Mouse (Mus musculus) lung, adult 2 months (tissue): ENCODE results near the gene Myh14. TPM values are rescaled to one million over a fixed set of nuclear protein-coding genes. Genes with fewer than 3 reads are reported as not detected.

Experiments used
- DNase-seq: peaks from one replicate; pipeline ENCODE4 v3.0.0; 2022
- H3K4me1 ChIP-seq: fragments of 200-500 bp; 2 replicates; pipeline ENCODE4 v1.6.1; 2011; ENCODE audit warnings: low read length; ENCODE audit not compliant: control insufficient read depth, insufficient read depth
- H3K4me3 ChIP-seq: fragments of 200-500 bp; replicated peaks from 2 replicates; pipeline ENCODE3; 2011; ENCODE audit warnings: low read depth, mild to moderate bottlenecking, control low read depth, low read length; ENCODE audit errors: extremely low read depth
- CTCF ChIP-seq: fragments of 200-500 bp; IDR thresholded peaks from 2 replicates; pipeline ENCODE4 v1.5.1; 2011; ENCODE audit warnings: mild to moderate bottlenecking, low read length, control low read depth; ENCODE audit not compliant: insufficient read depth
- POLR2A ChIP-seq: fragments of 200-500 bp; IDR thresholded peaks from 2 replicates; pipeline ENCODE4 v1.6.1; 2011; ENCODE audit warnings: low read depth, mild to moderate bottlenecking, control low read depth, low read length, borderline replicate concordance; ENCODE audit errors: extremely low read depth
- WGBS: fragments of 180-500 bp; shearing (Covaris S2); methylation state at CpG from one replicate; pipeline ENCODE4 v1.1.7; 2018; 5-methylcytosine and 5-hydroxymethylcytosine counted together
- polyA plus RNA-seq: library from polyadenylated mRNA; depleted of rRNA; stranded (reverse); fragments of >200 nt; gene quantifications from 2 replicates; pipeline ENCODE4 v1.2.3, GENCODE M21; 2012

The Myh14 gene
- polyA plus RNA-seq, 1 experiment = 223 TPM

DNA sequence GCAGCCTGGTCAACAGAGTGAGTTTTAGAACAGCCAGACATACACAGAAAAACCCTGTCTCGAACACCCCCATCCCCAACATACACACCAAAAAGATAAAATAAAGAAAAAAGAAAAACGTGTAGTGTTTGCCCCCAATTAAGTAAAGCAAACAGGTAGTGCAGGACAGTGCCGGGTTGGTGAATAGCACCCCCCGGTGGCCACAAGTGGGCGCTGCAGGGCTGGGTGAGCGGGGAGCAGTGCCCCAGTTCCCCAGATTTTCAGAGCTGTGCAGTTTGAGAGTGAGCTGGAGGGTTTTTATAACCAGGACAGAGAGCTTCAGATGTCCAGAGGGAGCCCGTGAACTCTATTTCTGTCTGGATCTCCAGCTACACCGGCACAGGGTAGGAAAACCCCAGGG, 28.8 kb downstream of the Myh14 start:
- WGBS = 31% methylated on average over 8 of the region's 8 CpGs
- Histone ChIP-seq H3K4me3 (no peak overlapping the region), H3K4me1 (no peaks in the 10 kb centered on the region)
- peak; percentile 48 for DNase-seq
- TF ChIP-seq CTCF (peak; percentile 32; the same call in 1 of the 2 replicates), POLR2A (no peak)

DNA sequence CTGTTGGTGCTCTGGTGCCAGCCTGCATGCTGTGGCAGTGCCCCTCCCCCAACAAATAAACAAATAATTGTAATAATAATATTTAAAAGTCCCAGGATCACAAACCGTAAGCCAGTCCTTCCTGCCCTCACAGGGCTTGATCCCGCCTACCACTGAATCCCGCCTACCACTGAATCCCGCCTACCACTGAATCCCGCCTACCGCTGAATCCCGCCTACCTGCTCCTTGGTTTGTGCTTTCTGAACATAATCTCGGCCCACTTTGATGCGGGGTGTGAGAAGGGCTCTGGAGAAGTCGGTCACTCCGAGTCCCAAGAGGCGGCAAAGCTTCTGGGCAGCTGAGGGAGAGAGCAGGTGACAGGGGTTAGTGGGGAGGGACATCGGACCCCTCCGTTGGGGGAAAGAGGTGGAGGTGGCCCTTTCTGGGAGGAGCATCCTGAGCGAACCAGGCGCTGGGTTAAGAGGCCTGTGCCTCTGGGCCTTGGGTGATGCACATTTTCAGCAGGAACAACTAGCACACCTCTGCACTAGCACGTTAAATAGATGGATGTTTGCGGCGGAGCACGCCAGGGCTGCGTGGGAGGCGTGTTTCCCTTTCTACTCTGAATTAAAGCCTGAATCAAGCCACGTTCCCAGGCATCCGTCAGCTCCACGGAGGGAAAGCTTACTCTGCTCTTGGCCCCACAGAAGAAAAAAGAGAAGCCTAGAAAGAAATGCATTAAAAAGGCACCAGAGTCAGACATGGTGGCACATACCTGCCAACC, 29.6 kb downstream of the Myh14 start:
- WGBS = 31% methylated on average over 25 of the region's 25 CpGs
- H3K4me1 ChIP-seq = no peaks in the 10 kb centered on the region
- DNase-seq = no peak
- TF ChIP-seq POLR2A (no peak), CTCF (no peak)
- H3K4me3 ChIP-seq = no peak overlapping the region

DNA sequence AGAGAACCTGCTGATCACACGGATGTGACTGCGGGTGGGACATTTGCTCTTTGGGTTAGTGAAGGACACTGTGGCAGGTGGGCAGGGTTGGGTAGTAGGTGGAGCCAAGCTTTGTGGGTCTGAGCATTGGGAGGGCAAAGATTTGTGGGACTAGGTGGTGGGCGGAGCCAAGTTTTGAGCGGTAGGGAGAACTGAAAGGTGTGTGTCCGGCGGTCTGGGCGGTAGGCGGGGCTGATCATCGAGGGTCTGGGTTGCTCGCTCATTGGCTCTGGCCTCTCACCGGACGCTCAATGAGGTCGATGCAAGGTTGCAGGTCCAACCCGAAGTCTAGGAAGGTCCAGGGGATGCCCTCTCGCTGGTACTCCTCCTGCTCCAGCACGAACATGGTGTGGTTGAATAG, 32.0 kb downstream of the Myh14 start:
- no peak for DNase-seq
- Histone ChIP-seq H3K4me1 (no peaks in the 10 kb centered on the region), H3K4me3 (no peak overlapping the region)
- TF ChIP-seq POLR2A (no peak), CTCF (no peak)
- 17% methylated on average over 16 of the region's 16 CpGs for WGBS

DNA sequence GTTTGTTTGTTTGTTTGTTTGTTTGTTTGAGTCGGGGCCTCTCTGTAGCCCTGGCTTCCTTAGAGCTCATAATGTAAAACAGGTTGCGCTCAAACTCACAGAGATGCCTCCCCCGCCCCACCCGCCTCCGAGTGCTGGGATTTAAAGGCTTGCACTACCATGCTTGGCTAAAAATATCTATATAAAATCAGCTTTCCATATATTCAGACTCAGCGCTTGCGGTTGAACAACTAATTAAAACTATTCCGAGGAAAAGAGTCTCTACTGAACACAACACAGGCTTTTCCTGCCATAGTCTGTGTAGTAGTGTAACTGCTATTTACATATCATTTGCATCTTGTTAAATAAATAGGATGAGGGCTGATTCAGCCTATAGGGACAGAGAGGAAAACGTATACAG, 34.0 kb downstream of the Myh14 start:
- Histone ChIP-seq H3K4me3 (no peak overlapping the region), H3K4me1 (no peaks in the 10 kb centered on the region)
- 77% methylated on average over 9 of the region's 9 CpGs for WGBS
- DNase-seq = no peak
- no peak for TF ChIP-seq POLR2A
- TF ChIP-seq CTCF = no peak

DNA sequence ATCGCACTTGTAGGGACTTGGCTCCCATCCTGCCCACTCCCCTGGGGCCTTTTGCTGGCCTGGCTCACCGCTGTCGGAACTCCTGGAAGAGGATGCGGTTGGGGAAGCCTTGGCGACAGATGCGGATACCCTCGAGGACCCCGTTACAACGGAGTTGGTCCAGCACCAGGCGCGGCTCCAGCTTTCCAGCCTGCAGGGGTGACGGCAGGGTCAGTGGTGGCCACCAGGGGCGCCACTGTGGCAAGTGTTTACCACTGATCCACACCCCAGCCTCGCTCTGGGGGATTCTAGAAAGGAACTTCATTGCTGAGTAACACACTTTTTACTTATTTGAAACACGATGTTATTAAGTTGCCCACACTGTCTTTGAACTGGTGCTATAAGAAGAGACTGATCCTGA, 37.2 kb downstream of the Myh14 start:
- 25% methylated on average over 15 of the region's 15 CpGs for WGBS
- no peak for TF ChIP-seq CTCF
- TF ChIP-seq POLR2A = no peak
- H3K4me1 ChIP-seq = no peaks in the 10 kb centered on the region
- DNase-seq = no peak
- no peak overlapping the region for H3K4me3 ChIP-seq

DNA sequence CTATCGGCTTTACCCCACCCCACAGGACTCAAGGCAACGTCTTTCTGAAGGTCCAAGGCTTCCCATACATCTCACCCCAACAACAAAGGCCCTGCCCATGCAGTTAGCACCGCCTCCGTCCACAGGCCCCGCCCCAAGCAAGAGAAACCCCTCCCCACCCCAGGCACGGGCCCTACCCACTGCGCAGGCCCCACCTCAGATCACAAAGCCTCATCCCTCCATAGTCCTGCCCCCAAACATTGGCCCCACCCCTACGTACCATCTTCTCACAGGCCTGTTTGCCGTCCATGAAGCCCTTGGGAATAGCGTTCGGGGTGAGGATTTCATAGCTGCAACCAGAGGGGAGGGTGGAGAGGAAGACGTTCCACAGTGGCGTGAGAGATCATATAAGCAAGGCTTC, 38.0 kb downstream of the Myh14 start:
- no peaks in the 10 kb centered on the region for H3K4me1 ChIP-seq
- no peak overlapping the region for H3K4me3 ChIP-seq
- no peak for TF ChIP-seq POLR2A
- no peak for TF ChIP-seq CTCF
- DNase-seq = no peak
- 38% methylated on average over 13 of the region's 13 CpGs for WGBS

DNA sequence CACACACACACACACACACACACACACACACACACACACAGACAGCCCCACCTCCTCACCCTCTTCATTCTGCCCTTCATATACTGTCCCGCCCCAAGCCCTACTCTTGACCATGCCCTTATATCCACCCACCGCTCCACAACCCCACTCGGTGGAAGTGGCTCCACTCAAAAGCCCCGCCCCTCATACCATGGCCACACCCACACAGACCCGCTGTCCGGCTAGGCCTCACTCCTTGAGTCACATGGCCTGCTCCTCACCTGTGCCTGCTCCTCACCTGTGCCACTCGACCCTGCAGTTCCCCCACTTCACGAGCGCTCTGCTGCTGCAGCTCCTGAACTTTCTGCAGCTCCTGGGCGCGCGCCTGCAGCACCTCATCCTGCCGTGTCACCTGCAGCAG, 40.2 kb downstream of the Myh14 start:
- WGBS = 56% methylated on average over 13 of the region's 13 CpGs
- Histone ChIP-seq H3K4me1 (no peaks in the 10 kb centered on the region), H3K4me3 (no peak overlapping the region)
- TF ChIP-seq POLR2A (no peak), CTCF (no peak)
- DNase-seq = peak; percentile 80

DNA sequence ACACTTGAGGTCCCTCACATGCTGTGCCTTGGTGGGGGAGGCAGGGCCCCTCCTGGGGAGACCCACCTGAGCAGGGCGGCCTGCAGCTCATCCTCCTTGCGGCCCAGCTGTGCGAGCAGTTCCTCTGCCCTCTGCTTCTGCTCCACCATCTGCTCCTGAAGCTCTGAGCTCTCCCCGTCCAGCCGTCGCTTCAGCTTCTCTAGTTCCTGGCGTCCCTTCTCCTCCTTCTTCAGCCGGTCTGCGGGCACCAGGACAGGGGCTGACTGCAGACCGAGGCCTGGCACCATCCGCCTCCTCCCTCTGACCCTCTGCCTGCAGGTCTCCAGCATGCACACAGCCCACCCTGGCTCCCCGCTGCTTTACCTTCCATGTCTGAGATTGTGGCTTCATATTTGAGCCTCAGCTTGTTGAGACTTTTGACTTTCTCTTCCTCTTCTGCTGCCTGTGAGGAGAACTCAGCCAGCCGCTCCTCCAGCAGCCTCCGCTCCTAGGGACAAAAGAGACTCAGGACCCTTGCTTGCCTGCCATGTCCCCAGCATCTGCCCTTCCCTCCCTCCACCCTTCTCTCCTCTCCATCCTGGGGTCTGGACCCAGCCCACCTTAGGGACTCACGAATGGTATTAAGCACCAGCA, 42.1 kb downstream of the Myh14 start:
- no peak for DNase-seq
- H3K4me3 ChIP-seq = no peak overlapping the region
- H3K4me1 ChIP-seq = no peaks in the 10 kb centered on the region
- 80% methylated on average over 15 of the region's 15 CpGs for WGBS
- TF ChIP-seq POLR2A (no peak), CTCF (no peak)

DNA sequence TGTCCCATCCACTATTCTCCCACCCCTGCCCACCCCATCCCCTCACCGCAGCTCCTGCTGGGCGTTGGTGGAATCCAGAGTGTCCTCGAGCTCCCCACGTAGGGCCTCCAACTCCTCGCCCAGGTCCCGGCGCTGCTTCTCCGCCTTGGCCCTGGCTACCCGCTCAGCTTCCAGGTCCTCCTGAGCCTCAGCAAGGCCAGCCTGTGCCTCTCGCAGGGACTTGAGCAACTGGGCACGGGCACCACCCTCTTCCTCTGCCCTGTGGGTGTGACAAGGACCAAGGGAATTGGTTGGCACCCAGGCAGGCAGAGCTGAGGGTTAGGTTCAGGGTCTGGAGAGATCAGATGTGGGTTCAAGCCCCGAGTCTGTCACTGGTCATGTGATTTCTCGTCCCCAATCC, 43.7 kb downstream of the Myh14 start:
- TF ChIP-seq POLR2A = no peak
- WGBS = 80% methylated on average over 13 of the region's 13 CpGs
- Histone ChIP-seq H3K4me1 (no peaks in the 10 kb centered on the region), H3K4me3 (no peak overlapping the region)
- DNase-seq = no peak

DNA sequence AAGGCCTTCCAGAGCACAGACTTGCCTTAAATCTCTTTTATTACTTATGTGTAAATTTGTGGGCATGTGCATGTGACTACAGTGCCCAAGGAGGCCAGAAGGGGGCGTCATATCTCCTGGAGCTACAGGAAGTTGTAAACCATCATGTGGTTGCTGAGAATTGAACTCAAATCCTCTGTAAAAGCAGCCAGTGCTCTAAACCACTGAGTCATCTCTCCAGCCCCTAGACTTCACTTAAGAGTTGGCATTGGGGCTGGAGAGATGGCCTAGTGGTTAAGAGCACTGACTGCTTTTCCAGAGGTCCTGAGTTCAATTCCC, 44.6 kb downstream of the Myh14 start:
- WGBS = 43% methylated on average over 1 of the region's 1 CpGs
- DNase-seq = no peak
- H3K4me1 ChIP-seq = no peaks in the 10 kb centered on the region
- H3K4me3 ChIP-seq = no peak overlapping the region
- TF ChIP-seq POLR2A = no peak
- no peak for TF ChIP-seq CTCF

DNA sequence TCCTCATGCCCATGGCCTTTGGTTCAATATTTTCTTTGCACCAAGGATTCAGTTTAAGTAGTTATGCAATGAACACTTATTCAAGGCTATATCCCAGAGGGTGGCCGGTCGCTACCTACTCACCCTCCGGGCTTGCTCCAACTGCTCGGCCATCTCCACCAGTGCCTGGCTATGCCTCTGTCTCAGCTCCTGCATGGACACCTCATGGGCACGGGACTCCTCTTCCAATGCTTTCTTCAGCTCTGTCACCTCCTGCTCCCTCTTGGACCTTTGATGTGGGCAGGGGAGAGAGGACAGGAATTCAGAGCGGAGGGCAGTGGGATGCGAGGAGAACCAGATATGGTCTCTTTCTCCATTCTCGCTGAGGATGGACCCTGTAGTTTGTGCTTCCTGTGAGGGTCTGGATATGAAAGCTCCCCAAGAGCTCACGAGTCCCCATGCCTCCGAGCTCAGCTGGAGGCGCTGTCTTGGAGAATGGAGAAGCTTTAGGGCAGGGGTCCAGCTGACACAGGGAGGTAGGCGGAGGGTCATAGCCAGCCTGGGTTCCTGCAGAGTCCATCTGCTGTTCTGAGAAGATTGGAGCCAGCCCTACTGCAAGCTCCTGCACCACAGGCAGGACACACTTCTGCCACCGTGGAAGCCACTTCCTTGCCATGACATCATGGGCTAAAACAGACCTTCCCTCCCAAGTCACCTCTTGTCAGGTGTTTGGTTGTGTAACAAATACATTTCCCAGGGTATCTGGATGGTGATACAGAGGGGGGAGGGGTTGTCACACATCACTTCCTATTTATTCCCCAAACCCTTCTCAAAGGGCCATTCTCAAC, 45.2 kb downstream of the Myh14 start:
- Histone ChIP-seq H3K4me1 (no peaks in the 10 kb centered on the region), H3K4me3 (no peak overlapping the region)
- DNase-seq = no peak
- TF ChIP-seq POLR2A (no peak), CTCF (no peak)
- WGBS = 75% methylated on average over 13 of the region's 13 CpGs
